8 mouse cellular contexts compared by ENCODE assay signal in genomic region chr10:93589281-93589848, GRCm38 (mm10). TPM values are rescaled to one million over a fixed set of nuclear protein-coding genes. Genes with fewer than 3 reads are reported as not detected.
DNase-seq lines count a peak whose midpoint lies in the region; ATAC-seq lines count a peak whose summit lies in the region.

TSS of gene Snrpf (minus strand) at chr10:93589706.

- H3K4me2 ChIP-seq in hindbrain, embryonic 11.5 days (replicated peaks; ENCODE audit: low read depth, low read length), result peak within 1 kb of the TSS; percentile 70

- H3K27me3 ChIP-seq in hindbrain, embryonic 11.5 days (ENCODE audit: control insufficient read depth, insufficient read depth, low read length), result no peaks in the 10 kb centered on the region

- no peaks in the 10 kb centered on the region for H3K4me1 ChIP-seq in hindbrain, embryonic 11.5 days (replicated peaks; ENCODE audit: control insufficient read depth, insufficient read depth, low read length)

- peak within 1 kb of the TSS; percentile 87 for H3K9ac ChIP-seq in hindbrain, embryonic 11.5 days (ENCODE audit: low read depth, low read length)

- 0% methylated on average over 52 of the region's 63 CpGs for WGBS in hindbrain, embryonic 11.5 days

- no peaks in the 10 kb centered on the region for H3K9me3 ChIP-seq in hindbrain, embryonic 11.5 days (ENCODE audit: control insufficient read depth, low read length)

- ATAC-seq in hindbrain, embryonic 11.5 days (ENCODE audit: low FRiP score), result peak; percentile 84

- H3K4me3 ChIP-seq in hindbrain, embryonic 11.5 days (ENCODE audit: low read depth, low read length), result peak within 1 kb of the TSS; percentile 86

- peak within 1 kb of the TSS; percentile 82 for H3K27ac ChIP-seq in hindbrain, embryonic 11.5 days (ENCODE audit: low read depth, low read length)

- DNase-seq in Muller cell, postnatal 12 days (ENCODE audit: inconsistent ontology term), result peak; percentile 89
- peak; percentile 92 for DNase-seq in cerebellum, adult 9-11 months
- DNase-seq in frontal cortex, adult 2 months (ENCODE audit: extremely low spot score in 1 of 2, low spot score in 1 of 2), result peak; percentile 89 to 97
- DNase-seq in hindbrain, embryonic 11.5 days (ENCODE audit: low spot score), result peak; percentile 98
- DNase-seq in layer of hippocampus, postnatal 10 days (ENCODE audit: low spot score in 2 of 2), result peak; percentile 97
- DNase-seq in lung, postnatal 10 days, result peak; percentile 94
- DNase-seq in ovary, postnatal 36 days (ENCODE audit: low spot score), result peak; percentile 88
- peak; percentile 95 for DNase-seq in thymus, postnatal 25 days

- H3K36me3 ChIP-seq in hindbrain, embryonic 11.5 days (ENCODE audit: control insufficient read depth, insufficient read depth, low read length), result 0 out of 2 replicates have a peak, but pooled peaks cover 2% of the 10 kb centered on the region

RNA-seq across cellular contexts. Expression of gene Snrpf, which starts in this region (rescaled TPM):
- polyA plus RNA-seq in frontal cortex, adult 2 months (2012; rRNA removed), result 49.8 and 56.4 TPM in 2 replicates
- polyA plus RNA-seq in hindbrain, embryonic 11.5 days (2014; fragmentation: Nextera tagmentation; extraction: Ambion mirVana), result 135 TPM in 2 replicates
- 10 to 100 TPM; 16.7 TPM for total RNA-seq in layer of hippocampus, postnatal 10 days (2021)

Comparison
In these comparisons a context has a peak if more than half of its experiments do, and no peak if none do; other contexts are left out.
1. Peak in every context shown above with its lines: DNase-seq, ATAC-seq, H3K4me3 ChIP-seq and H3K27ac ChIP-seq.